Mouse (Mus musculus): ENCODE measurements at regions not wholly inside any gene's neighbourhood (a gene's known extent, or its start where the extent isn't known, plus 50 kb on each side); places are given as distances from the start of the nearest gene placed in this dataset.

- H3K4me2 ChIP-seq (replicated peaks), result no peak overlapping the region
- WGBS, result 80% methylated on average over 14 of the region's 14 CpGs
- H3K27me3 ChIP-seq, result no peaks in the 10 kb centered on the region
- no peak overlapping the region for H3K4me3 ChIP-seq
- no peak overlapping the region for H3K27ac ChIP-seq
- no peak for ATAC-seq (ENCODE audit: low FRiP score)
- H3K9me3 ChIP-seq (replicated peaks), result no peaks in the 10 kb centered on the region
- H3K4me1 ChIP-seq, result no peaks in the 10 kb centered on the region
- no peak overlapping the region for H3K9ac ChIP-seq
- no peaks in the 10 kb centered on the region for H3K36me3 ChIP-seq
These were observed 174.8 kb downstream of the Rassf9 start for GRCm38 (mm10) chr10:102686667-102687397.

- Histone ChIP-seq H3K4me1 (no peaks in the 10 kb centered on the region), H3K4me3 (no peak overlapping the region), H3K36me3 (no peaks in the 10 kb centered on the region), H3K27ac (no peak overlapping the region), H3K27me3 (no peaks in the 10 kb centered on the region), H3K4me2 (replicated peaks) (no peak overlapping the region), H3K9me3 (replicated peaks) (no peaks in the 10 kb centered on the region), H3K9ac (no peak overlapping the region)
- no peak for ATAC-seq (ENCODE audit: low FRiP score)
- WGBS, result 79% methylated on average over 7 of the region's 7 CpGs
These were observed 173.9 kb downstream of the Rassf9 start for GRCm38 (mm10) chr10:102685833-102686434.

- H3K4me3 ChIP-seq, result no peak overlapping the region
- H3K36me3 ChIP-seq, result no peaks in the 10 kb centered on the region
- no peaks in the 10 kb centered on the region for H3K9me3 ChIP-seq (replicated peaks)
- no peak overlapping the region for H3K27ac ChIP-seq
- 71% methylated on average over 5 of the region's 5 CpGs for WGBS
- H3K9ac ChIP-seq, result no peak overlapping the region
- H3K27me3 ChIP-seq, result no peaks in the 10 kb centered on the region
- no peaks in the 10 kb centered on the region for H3K4me1 ChIP-seq
- H3K4me2 ChIP-seq (replicated peaks), result no peak overlapping the region
- ATAC-seq (ENCODE audit: low FRiP score), result no peak
These were observed 155.3 kb downstream of the Rassf9 start for GRCm38 (mm10) chr10:102667359-102667758.

- WGBS, result 89% methylated on average over 6 of the region's 6 CpGs
- H3K36me3 ChIP-seq, result no peaks in the 10 kb centered on the region
- H3K4me1 ChIP-seq, result no peaks in the 10 kb centered on the region
- no peaks in the 10 kb centered on the region for H3K9me3 ChIP-seq (replicated peaks)
- H3K27me3 ChIP-seq, result no peaks in the 10 kb centered on the region
- H3K9ac ChIP-seq, result no peak overlapping the region
- ATAC-seq (ENCODE audit: low FRiP score), result no peak
- no peak overlapping the region for H3K4me2 ChIP-seq (replicated peaks)
- no peak overlapping the region for H3K27ac ChIP-seq
- H3K4me3 ChIP-seq, result no peak overlapping the region
These were observed 147.7 kb downstream of the Rassf9 start for GRCm38 (mm10) chr10:102659683-102660082.

GRCm38 (mm10) chr10:102636507-102636906 lies 124.5 kb downstream of the Rassf9 start:
- Histone ChIP-seq H3K4me1 (no peaks in the 10 kb centered on the region), H3K4me3 (no peak overlapping the region), H3K36me3 (no peaks in the 10 kb centered on the region), H3K27me3 (no peaks in the 10 kb centered on the region), H3K9ac (no peak overlapping the region), H3K27ac (no peak overlapping the region), H3K9me3 (replicated peaks) (no peaks in the 10 kb centered on the region), H3K4me2 (replicated peaks) (no peak overlapping the region)
- WGBS, result 85% methylated on average over 2 of the region's 2 CpGs
- no peak for ATAC-seq (ENCODE audit: low FRiP score)

- H3K36me3 ChIP-seq, result no peaks in the 10 kb centered on the region
- no peaks in the 10 kb centered on the region for H3K9me3 ChIP-seq (replicated peaks)
- ATAC-seq (ENCODE audit: low FRiP score), result no peak
- H3K27me3 ChIP-seq, result no peaks in the 10 kb centered on the region
- H3K4me1 ChIP-seq, result no peaks in the 10 kb centered on the region
- 80% methylated on average over 4 of the region's 4 CpGs for whole genome bisulfite sequencing
- H3K27ac ChIP-seq, result no peak overlapping the region
- H3K9ac ChIP-seq, result no peak overlapping the region
- no peak overlapping the region for H3K4me3 ChIP-seq
- no peak overlapping the region for H3K4me2 ChIP-seq (replicated peaks)
These were observed 121.4 kb downstream of the Rassf9 start for GRCm38 (mm10) chr10:102633438-102633837.

GRCm38 (mm10) chr10:102628609-102629008 lies 116.6 kb downstream of the Rassf9 start:
- Histone ChIP-seq H3K4me1 (no peaks in the 10 kb centered on the region), H3K36me3 (no peaks in the 10 kb centered on the region), H3K27me3 (no peaks in the 10 kb centered on the region), H3K27ac (no peak overlapping the region), H3K4me3 (no peak overlapping the region), H3K9ac (no peak overlapping the region), H3K4me2 (replicated peaks) (no peak overlapping the region), H3K9me3 (replicated peaks) (no peaks in the 10 kb centered on the region)
- no peak for ATAC-seq (ENCODE audit: low FRiP score)

- no peaks in the 10 kb centered on the region for H3K9me3 ChIP-seq (replicated peaks)
- ATAC-seq (ENCODE audit: low FRiP score), result no peak
- no peak overlapping the region for H3K4me3 ChIP-seq
- H3K27ac ChIP-seq, result no peak overlapping the region
- H3K9ac ChIP-seq, result no peak overlapping the region
- no peaks in the 10 kb centered on the region for H3K4me1 ChIP-seq
- H3K36me3 ChIP-seq, result no peaks in the 10 kb centered on the region
- no peak overlapping the region for H3K4me2 ChIP-seq (replicated peaks)
- H3K27me3 ChIP-seq, result no peaks in the 10 kb centered on the region
- WGBS, result 85% methylated on average over 3 of the region's 3 CpGs
These were observed 111.9 kb downstream of the Rassf9 start for GRCm38 (mm10) chr10:102623895-102624294.

GRCm38 (mm10) chr10:102622583-102623008 lies 110.6 kb downstream of the Rassf9 start:
- ATAC-seq (ENCODE audit: low FRiP score), result no peak
- no peaks in the 10 kb centered on the region for H3K4me1 ChIP-seq
- no peak overlapping the region for H3K27ac ChIP-seq
- H3K4me2 ChIP-seq (replicated peaks), result no peak overlapping the region
- 81% methylated on average over 2 of the region's 2 CpGs for WGBS
- H3K27me3 ChIP-seq, result no peaks in the 10 kb centered on the region
- H3K36me3 ChIP-seq, result no peaks in the 10 kb centered on the region
- H3K9ac ChIP-seq, result no peak overlapping the region
- H3K9me3 ChIP-seq (replicated peaks), result no peaks in the 10 kb centered on the region
- no peak overlapping the region for H3K4me3 ChIP-seq

- ATAC-seq (ENCODE audit: low FRiP score), result no peak
- Histone ChIP-seq H3K36me3 (no peaks in the 10 kb centered on the region), H3K9ac (no peak overlapping the region), H3K27me3 (no peaks in the 10 kb centered on the region), H3K4me1 (no peaks in the 10 kb centered on the region), H3K4me2 (replicated peaks) (no peak overlapping the region), H3K4me3 (no peak overlapping the region), H3K27ac (no peak overlapping the region), H3K9me3 (replicated peaks) (no peaks in the 10 kb centered on the region)
- 75% methylated on average over 2 of the region's 2 CpGs for WGBS
These were observed 106.7 kb downstream of the Rassf9 start for GRCm38 (mm10) chr10:102618711-102619110.

- Histone ChIP-seq H3K9ac (no peak overlapping the region), H3K4me2 (replicated peaks) (no peak overlapping the region), H3K27me3 (no peaks in the 10 kb centered on the region), H3K9me3 (replicated peaks) (no peaks in the 10 kb centered on the region), H3K4me3 (no peak overlapping the region), H3K4me1 (no peaks in the 10 kb centered on the region), H3K36me3 (no peaks in the 10 kb centered on the region), H3K27ac (no peak overlapping the region)
- ATAC-seq (ENCODE audit: low FRiP score), result no peak
- 88% methylated on average over 10 of the region's 10 CpGs for whole genome bisulfite sequencing
These were observed 104.1 kb downstream of the Rassf9 start for GRCm38 (mm10) chr10:102615962-102616595.

All from hindbrain, embryonic 12.5 days (tissue).